Mouse (Mus musculus) brain, adult 2 months (tissue): ENCODE results near the gene Ssh1.

ENCODE experiments used
- DNase-seq: peaks from one replicate; pipeline ENCODE4 v3.0.0; 2011; ENCODE audit warnings: low read depth, low spot score

Gene Ssh1

DNA sequence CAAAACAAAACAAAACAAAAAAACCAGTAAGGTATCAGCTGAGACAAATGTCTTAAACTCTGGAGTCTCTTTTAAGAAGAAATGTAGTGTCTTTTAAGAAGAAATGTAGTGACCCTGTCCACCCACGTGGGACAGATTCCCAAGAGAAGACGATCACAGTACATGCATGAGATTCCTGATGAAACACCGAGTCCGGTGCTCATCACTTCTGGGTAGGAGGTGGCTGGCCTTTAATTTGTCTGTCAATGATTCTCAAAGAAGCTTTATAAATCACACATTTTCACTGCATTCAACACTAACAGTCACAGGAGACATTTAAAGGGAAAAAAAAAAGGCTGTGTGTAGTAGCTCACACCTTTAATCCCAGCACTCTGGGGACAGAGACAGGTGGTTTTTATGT is 103.8 kb downstream of the Ssh1 start:
- no peak for DNase-seq

DNA sequence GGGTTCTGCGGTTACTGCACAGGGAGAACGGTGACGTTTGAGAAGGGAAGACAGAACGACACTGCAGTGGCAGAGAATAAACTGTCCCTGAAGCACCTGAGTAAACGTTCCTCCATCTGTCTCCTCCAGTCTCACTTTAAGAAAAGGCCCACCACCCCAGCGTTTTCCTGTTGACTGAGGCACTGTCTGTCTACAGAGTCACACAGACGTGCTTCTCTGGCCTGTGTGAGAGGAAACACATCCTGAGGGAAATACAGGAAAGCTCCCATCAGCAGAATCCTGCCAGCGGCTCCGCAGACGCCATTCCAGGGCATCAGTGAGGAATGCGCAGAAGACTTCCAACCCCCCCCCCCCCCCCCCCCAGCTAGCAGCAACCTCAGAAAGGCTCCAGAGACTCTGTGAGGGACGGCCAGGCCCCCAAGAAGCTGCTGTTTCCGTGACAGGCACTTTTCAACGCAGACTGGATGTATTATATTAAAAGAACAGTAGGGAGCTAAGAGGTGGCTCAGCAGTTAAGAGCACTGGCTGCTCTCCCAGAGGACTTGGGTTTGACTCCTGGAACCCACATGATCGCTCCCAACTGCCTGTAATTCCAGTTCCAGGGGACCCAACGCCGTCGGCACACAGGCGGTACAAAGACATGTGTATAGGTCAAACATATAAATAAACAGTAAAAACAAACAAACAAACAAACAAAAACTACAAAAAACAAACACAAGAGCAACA is 104.3 kb downstream of the Ssh1 start:
- DNase-seq = peak; percentile 43

- no peak for DNase-seq
These were observed 105.4 kb downstream of the Ssh1 start for GRCm38 (mm10) chr5:113888186-113888795.

DNA sequence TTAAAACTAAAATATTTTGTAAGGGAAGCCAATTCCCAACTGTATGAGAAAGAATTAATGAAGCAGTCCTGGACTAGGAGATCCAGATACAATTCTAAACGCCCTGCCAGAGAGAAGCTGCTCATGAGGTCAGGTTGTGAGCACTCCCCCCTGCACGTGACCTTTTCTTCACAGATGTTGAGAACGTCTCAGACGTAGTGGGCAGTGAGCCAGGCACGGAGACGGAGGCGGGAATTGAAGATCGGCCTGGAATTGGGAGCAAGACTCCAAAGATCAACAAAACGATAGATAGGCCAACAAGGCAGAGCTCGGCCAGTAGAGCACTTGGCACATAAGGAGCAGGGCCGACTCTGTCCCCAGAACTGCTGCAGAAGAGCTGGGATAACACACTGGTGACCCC is 106.6 kb downstream of the Ssh1 start:
- DNase-seq = no peak
